Mouse (Mus musculus) spleen, adult 2 months (tissue): ENCODE results near the gene Fam186b. TPM values are rescaled to one million over a fixed set of nuclear protein-coding genes. Genes with fewer than 3 reads are reported as not detected.
"Not testable (repeated sequence)": the region's sequence is repeated elsewhere in the genome, so short reads cannot be mapped to it uniquely, and the experiment has no call there.

Source experiments
- DNase-seq, 2 experiments: peaks; one replicate each; pipeline versions ENCODE4 v3.0.0 to v3.0.0-alpha.2; 2012 to 2021; ENCODE audit warnings: low spot score in 2 of 2, low read depth in 1 of 2
- H3K27ac ChIP-seq: fragments of 200-500 bp; 2 replicates; pipeline ENCODE4 v1.5.1; 2012; ENCODE audit warnings: low read length, inconsistent platforms; ENCODE audit not compliant: insufficient read depth
- H3K27me3 ChIP-seq: fragments of 200-500 bp; 2 replicates; pipeline ENCODE4 v1.6.1; 2012; ENCODE audit warnings: mild to moderate bottlenecking, moderate library complexity, low read length, inconsistent platforms; ENCODE audit not compliant: control insufficient read depth, insufficient read depth
- H3K36me3 ChIP-seq: fragments of 200-500 bp; 2 replicates; pipeline ENCODE4 v1.6.1; 2012; ENCODE audit warnings: mild to moderate bottlenecking, low read length, inconsistent platforms; ENCODE audit not compliant: control insufficient read depth, insufficient read depth
- H3K4me1 ChIP-seq: fragments of 200-500 bp; 2 replicates; pipeline ENCODE4 v1.6.1; 2011; ENCODE audit warnings: inconsistent platforms; ENCODE audit not compliant: control insufficient read depth, insufficient read depth, insufficient read length
- H3K4me3 ChIP-seq: fragments of 200-500 bp; 2 replicates; pipeline ENCODE4 v1.5.1; 2011; ENCODE audit warnings: mild to moderate bottlenecking, inconsistent platforms; ENCODE audit not compliant: insufficient read depth, insufficient read length; ENCODE audit errors: extremely low read depth
- CTCF ChIP-seq: fragments of 200-500 bp; IDR thresholded peaks from 2 replicates; pipeline ENCODE4 v1.5.1; 2011; ENCODE audit warnings: mild to moderate bottlenecking, inconsistent platforms; ENCODE audit not compliant: insufficient read depth, insufficient read length, insufficient replicate concordance; ENCODE audit errors: extremely low read depth
- POLR2A ChIP-seq: fragments of 200-500 bp; IDR thresholded peaks from 2 replicates; pipeline ENCODE4 v1.6.1; 2011; ENCODE audit warnings: low read depth, low read length, inconsistent platforms
- WGBS: fragments of 180-500 bp; shearing (Covaris S2); methylation state at CpG from one replicate; pipeline ENCODE4 v1.1.7; 2018; 5-methylcytosine and 5-hydroxymethylcytosine counted together
- polyA plus RNA-seq: library from polyadenylated mRNA; depleted of rRNA; stranded (reverse); fragments of >200 nt; gene quantifications from 2 replicates; pipeline ENCODE4 v1.2.3, GENCODE M21; 2012

The Fam186b gene
- polyA plus RNA-seq, 1 experiment, result 0.05 TPM

DNA sequence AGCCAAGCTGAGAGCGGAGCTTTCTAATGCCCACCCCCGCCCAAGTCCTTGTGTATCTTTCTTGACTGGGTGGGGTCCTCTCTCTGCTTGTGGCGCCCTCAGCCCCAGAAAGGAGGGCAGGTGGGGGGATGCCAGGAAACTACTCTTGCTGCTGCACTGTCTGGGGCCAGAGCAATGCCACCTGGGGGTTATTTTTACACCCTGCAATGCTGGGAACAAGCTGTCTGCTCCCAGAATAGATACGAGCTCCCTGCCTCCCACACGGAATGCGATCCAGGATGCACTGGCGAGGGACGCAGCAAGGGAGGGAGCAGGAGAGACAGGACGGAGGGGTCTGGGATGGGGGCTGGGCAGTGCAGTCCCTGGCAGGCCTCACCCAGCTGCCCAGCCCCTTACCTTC is 46.7 kb downstream of the Fam186b start:
- Histone ChIP-seq H3K4me1 (peaks cover 2% of the 10 kb centered on the region; the same call in 1 of the 2 replicates), H3K27ac (no peak overlapping the region), H3K36me3 (peaks cover 33% of the 10 kb centered on the region), H3K4me3 (no peak overlapping the region), H3K27me3 (no peaks in the 10 kb centered on the region)
- no peak for DNase-seq
- TF ChIP-seq CTCF, result no peak
- TF ChIP-seq POLR2A, result no peak
- WGBS, result 90% methylated on average over 9 of the region's 9 CpGs

GRCm38 (mm10) chr15:99246736-99247135 is 49.0 kb downstream of the Fam186b start:
- 93% methylated on average over 6 of the region's 6 CpGs for WGBS
- H3K36me3 ChIP-seq, result peaks cover 43% of the 10 kb centered on the region

DNA sequence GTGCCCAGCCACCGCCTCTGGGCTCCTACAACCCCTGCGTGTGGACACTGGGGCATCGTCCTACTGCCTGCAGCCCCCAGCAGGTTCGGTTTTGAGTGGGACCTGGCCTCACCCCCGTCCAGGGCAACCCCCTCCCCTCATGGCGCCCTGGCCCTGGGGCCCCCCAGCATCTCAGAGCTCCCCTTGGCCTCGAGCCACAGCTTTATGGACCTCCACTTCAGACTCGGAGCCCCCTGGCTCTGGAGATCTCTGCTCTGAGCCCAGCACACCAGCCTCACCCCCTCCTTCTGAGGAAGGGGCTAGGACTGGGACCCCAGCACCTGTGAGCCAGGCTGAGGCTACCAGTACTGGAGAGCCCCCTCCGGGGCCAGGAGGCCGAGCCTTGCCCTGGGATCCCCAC is 53.6 kb downstream of the Fam186b start:
- TF ChIP-seq POLR2A, result no peak
- no peaks in the 10 kb centered on the region for H3K27me3 ChIP-seq
- no peak for DNase-seq
- H3K27ac ChIP-seq, result no peak overlapping the region
- H3K4me3 ChIP-seq, result no peak overlapping the region
- H3K4me1 ChIP-seq, result no peaks in the 10 kb centered on the region
- 95% methylated on average over 10 of the region's 10 CpGs for WGBS
- H3K36me3 ChIP-seq, result peaks cover 34% of the 10 kb centered on the region

More at GRCm38 (mm10) chr15:99246736-99247135, 49.0 kb downstream of the Fam186b start:
- H3K4me1 ChIP-seq, DNase-seq, H3K27ac ChIP-seq, H3K27me3 ChIP-seq, H3K4me3 ChIP-seq: not testable (repeated sequence)

DNA sequence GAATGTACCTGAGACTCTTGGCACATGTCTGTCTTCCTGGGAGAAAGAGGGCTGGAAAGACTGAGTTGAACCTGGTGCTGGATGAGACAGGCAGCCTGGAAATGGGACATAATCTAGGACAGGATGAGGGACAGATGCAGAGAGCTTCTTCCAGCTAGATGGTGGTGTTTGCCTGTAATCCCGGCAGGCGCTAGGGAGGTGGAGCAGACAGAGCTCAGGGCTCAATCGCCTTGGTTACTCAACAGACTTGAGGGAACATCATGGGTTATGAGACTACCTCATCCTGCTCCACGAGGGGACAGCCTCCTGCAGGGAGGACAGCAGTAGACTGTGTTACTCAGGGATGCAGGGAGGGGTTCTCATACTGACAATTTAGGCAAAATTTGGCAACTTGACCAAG is 54.4 kb downstream of the Fam186b start:
- Histone ChIP-seq H3K4me3 (no peak overlapping the region), H3K36me3 (peaks cover 28% of the 10 kb centered on the region), H3K27ac (no peak overlapping the region), H3K4me1 (no peaks in the 10 kb centered on the region), H3K27me3 (no peaks in the 10 kb centered on the region)
- no peak for TF ChIP-seq CTCF
- TF ChIP-seq POLR2A, result no peak
- WGBS, result 81% methylated on average over 4 of the region's 4 CpGs
- DNase-seq, result no peak

GRCm38 (mm10) chr15:99240129-99240528 is 55.6 kb downstream of the Fam186b start:
- no peaks in the 10 kb centered on the region for H3K4me1 ChIP-seq
- no peak overlapping the region for H3K27ac ChIP-seq
- no peak for DNase-seq
- WGBS, result 70% methylated on average over 4 of the region's 4 CpGs
- peak; percentile 21; the same call in 1 of the 2 replicates for TF ChIP-seq CTCF
- no peak for TF ChIP-seq POLR2A
- no peaks in the 10 kb centered on the region for H3K27me3 ChIP-seq
- H3K4me3 ChIP-seq, result no peak overlapping the region
- peaks cover 20% of the 10 kb centered on the region for H3K36me3 ChIP-seq

DNA sequence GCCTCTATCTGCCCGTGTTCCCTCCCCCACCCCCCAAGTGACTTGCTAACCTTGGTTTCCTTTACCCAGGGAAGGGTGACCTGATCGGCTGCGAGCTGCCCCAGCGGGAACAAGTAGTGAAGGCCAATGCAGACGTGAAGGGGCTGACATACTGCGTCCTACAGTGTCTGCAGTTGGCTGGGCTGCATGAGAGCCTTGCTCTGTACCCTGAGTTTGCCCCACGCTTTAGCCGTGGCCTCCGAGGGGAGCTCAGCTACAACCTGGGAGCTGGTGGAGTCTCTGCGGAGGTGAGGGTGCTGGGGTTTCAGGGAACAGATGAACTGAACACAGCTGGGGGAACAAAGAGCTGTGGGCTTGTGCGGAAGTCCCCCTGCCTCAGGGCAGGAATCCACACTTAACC is 57.7 kb downstream of the Fam186b start:
- no peak overlapping the region for H3K27ac ChIP-seq
- WGBS, result 54% methylated on average over 11 of the region's 11 CpGs
- DNase-seq, result no peak
- TF ChIP-seq CTCF (no peak), POLR2A (no peak)
- H3K27me3 ChIP-seq, result no peaks in the 10 kb centered on the region
- H3K4me3 ChIP-seq, result no peak overlapping the region
- peaks cover 9% of the 10 kb centered on the region for H3K36me3 ChIP-seq
- no peaks in the 10 kb centered on the region; the same call in 1 of the 2 replicates for H3K4me1 ChIP-seq

DNA sequence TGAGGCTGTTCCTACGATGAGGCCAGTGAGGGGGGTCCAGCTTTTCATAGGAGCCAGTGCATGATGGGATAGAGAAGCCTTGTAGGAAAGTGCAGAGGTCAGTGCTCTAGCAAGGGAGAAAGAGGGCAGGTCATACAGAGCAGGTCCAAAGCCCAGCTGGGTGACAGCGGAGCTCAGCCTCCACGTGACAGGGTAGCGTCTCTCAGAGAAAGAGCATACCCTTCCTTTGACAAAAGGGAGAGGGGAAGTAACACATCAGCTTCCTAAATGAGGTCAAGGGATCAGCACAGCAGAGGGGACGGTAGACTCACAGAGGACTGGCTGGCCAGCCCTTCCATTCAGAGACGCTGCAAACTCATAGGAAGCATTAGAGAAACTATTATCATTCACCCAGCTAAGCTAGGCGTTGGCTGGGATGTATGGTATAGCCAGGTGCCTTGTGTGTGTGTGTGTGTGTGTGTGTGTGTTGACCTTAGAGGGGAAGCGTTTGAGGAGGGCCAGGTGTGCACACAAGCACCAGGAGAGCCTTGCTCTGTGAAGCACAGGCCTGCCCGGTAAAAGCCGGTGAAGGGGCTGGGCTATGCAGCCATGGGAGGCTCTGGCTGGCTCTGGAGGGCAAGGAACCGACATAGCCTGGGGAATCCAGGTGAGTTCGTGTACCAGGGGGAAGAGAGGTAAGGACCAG is 61.2 kb downstream of the Fam186b start:
- Histone ChIP-seq H3K27ac (no peak overlapping the region), H3K4me3 (no peak overlapping the region), H3K4me1 (no peaks in the 10 kb centered on the region; the same call in 1 of the 2 replicates), H3K36me3 (no peaks in the 10 kb centered on the region), H3K27me3 (no peaks in the 10 kb centered on the region)
- 68% methylated on average over 12 of the region's 12 CpGs for WGBS
- no peak for DNase-seq
- TF ChIP-seq CTCF (no peak), POLR2A (no peak)
